Mouse (Mus musculus): ENCODE results near the gene Afg3l1. TPM values are rescaled to one million over a fixed set of nuclear protein-coding genes. Genes with fewer than 3 reads are reported as not detected.
"Not testable (repeated sequence)": the region's sequence is repeated elsewhere in the genome, so short reads cannot be mapped to it uniquely, and the experiment has no call there.

The Afg3l1 gene
- total RNA-seq, 4 experiments from 2014 or later = 45.0 to 48.8 (median 47.8) TPM

DNA sequence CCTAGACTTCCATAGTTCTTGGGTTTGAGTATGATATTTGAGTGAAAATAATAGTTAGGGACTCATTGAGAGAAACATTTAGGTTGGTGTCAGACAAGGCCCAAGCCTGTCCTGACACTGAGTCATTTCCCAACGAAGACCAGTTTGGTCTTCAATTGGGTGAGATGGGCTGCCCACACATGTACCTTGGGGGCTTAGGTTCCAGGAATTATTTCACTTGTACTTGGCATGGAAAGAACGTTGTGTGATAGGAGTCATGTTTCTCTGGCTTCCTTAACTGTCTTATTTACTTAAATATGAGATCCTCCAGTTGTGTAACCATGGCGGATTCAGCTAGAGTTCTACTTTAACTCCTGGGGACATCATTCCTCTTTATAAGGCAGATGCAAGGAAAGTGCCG, 14.1 kb upstream of the Afg3l1 start:
- DNase-seq (ENCODE audit: low spot score in 2 of 2) = no peak

DNA sequence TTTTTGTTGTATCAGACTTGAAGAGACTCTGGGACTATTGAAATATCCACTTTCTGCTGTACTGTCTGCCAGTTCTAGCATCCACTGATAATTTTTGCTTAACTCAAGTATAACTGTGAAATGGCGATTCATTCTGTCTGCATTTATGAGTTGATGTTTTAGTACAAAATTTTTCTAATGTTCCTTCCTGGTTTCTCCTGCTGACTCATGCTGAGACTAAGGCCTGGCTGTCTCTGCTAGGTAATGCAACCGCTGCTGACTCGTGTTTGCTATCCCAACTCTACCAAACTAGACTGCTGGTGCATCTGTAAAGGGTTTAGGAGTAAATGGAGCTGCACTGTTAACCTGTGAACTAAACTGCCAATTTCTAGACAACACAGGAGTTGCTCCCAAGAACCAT, 10.2 kb upstream of the Afg3l1 start:
- no peak for DNase-seq (ENCODE audit: low spot score in 2 of 2)

DNA sequence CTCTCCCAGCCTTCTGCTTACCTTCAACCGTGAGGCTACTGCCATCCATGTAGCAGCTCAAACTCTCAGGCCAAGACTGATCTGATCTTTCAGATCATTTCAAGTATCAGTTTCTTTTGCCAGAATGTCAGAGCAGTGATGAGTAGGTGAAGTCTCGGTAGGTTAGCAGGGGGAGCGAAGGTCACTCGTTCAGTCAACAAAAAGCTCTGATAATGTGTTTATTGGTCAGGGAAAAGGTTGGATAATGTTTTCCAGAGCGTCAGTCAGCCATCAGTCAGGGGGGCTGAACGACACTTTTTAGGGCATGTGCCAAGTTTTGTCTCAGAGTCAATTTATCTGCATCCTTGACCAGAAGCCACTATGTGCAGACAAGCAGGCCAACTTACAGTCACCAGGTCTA, 4.7 kb upstream of the Afg3l1 start:
- DNase-seq (ENCODE audit: low spot score in 2 of 2) = not testable (repeated sequence)

DNA sequence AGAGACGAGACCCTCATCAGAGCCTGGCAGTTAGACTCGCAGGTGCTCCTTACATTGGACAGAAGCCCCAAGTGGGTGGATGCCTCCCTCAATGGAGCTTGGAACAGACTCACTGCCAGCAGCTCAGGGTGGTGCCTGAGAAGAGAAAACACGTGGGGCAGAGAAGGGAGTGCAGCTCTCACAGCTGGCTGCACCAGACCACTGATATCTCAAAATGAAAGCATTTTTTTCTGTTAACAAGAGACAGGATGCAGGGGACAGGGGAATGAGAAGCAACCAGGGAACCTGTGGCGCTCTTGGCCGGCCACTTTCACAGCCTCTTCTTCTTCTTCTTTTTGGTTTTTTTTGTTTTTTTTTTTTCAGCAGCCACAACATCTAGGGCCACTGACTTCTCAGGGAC, 3.2 kb upstream of the Afg3l1 start:
- not testable (repeated sequence) for DNase-seq (ENCODE audit: low spot score in 2 of 2)

DNA sequence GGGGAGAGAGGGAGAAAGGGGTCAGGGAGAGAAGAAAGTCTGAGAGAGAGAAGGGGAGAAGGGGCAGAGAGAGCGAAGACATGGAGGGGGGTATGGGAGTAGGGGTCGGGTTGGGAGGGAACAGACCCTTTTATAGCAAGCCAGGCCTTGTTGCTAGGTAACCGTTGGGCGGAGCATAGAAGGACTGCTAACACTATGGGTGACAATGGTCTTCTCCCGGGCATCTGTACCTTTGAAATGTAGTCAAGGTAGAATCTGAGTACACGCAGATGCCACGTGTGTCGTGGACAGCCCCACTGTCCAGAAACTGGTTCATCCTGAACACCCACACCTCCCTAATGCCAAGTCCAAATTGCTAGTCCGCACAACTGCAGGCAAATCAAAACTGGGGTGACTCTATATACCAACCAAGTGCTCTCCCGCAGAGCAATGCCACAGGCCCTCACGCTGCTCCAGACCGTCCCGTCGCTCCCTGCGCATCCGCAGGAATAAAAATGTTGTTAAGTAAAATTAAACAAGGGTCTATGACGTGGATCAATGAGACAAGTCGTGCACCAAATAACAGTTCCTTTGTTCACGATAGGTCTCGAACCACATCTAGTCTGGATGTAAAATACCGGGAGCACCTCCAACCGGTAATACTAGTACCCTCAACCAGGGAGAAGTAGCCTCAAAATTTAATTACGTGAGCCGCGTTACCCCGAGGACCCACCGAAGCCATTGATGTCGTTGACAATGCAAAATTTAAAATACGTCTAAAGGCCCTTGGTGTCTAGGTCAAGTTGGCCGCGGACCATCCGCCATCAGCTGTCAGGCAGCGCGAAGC, 579 bp upstream of the Afg3l1 start:
- DNase-seq (ENCODE audit: low spot score in 2 of 2) = no peak

DNA sequence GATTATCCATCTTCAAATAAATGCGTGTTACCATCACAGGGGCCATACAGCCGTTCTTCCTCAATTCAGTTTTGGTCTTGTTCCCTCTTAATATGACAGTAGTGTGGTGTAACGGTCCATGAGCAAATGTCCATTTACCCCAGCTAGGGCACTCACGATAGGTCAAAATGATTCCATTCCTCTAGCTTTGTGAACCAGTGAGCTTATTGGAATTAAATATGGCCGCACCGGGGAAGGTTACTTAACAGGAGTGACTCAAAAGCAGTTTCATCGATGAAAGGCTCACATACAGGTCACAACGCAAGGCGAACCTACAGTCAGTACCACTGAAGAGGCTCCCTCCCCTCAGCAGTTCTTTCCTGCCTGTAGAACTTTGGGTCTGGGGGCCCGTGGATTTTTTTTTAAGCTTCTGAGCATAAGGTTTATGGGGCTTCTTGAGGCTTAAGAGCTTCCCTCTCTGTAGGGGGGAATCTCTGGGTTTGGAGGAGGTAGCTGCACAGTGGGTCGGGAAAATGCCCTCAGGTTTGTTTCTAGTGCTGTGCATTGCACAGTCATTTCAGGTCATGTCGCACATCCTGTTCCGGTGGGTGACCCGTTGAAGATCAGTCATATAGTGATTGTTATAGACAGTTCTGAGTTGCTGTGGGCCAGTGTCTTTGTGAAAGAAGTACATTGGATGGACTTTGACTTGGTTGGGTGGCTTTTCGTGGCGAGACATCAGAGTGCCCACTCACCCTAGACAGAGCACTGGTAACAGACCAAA, 934 bp downstream of the Afg3l1 start:
- DNase-seq (ENCODE audit: low spot score in 2 of 2) = no peak

DNA sequence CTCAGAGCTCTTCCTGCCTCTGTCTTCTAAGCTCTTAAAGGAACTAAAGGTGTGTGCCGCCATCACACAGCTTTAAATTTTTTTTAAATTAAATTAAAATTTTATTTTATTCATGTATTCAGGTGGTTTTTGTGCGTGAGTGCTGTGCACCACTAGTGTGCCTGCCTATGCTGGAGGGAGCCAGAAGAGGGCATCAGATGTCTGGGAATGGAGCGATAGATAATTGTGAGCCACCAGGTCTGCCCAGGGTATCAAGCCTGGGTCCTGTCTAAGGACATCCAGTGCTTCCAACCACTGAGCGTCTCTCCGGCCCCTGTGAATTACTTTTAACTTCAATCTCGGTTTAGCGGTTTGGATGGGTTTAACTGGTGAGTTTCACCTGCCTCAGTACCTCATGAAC, 4.9 kb downstream of the Afg3l1 start:
- DNase-seq (ENCODE audit: low spot score in 2 of 2) = no peak

DNA sequence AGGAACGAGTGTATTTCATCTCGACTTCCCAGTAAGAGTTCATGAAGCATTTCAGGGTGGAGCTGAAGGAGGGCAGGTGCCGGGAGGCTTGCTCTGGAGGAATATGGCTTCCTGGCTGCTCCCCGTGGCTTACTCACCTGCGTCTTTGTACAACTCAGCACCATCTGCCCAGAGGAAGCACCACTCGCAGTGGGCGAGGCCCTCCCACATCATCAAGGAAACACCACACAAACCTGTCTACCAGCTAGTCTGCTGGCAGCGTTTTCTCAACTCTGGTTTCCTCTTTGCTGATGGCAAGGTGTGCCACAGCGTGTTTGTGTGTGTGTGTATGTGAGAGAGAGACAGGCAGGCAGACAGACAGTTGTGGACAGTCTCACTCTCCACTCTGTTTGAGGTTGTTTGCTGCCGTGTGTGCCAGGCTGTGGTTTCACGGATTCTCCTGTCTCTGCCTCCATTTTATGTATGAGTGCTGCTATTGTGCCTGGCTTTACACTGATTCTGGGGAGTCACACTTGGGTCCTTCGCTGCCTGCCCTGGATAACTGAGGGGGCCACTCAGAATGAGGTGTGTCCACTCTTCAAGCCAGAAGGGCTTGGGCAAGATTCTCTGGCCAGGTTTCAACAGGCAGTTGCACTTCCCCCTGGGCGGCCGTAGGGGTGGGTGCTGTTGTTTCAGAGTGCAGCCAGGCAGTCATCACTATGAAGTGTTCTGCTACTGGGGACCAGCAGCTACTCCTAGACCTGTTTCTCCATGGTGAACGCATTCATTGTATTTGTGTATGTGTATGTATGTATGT, 13.8 kb downstream of the Afg3l1 start:
- no peak for DNase-seq (ENCODE audit: low spot score in 2 of 2)

DNA sequence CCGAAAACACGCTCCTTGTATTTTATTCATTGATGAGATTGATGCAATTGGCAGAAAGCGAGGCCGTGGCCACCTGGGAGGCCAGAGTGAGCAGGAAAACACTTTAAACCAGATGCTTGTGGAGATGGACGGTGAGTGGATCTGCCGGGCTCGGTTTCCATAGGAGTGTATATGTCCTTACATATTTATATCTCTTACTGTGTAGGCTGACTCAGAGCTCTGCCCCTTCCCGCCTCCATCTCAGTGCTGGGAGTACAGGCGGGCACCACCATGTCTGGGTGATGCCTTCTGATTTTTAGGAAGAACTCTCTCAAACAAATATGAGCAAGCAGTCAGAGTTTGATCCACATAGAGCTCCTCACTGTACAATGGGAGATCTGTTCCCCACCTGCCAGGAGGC, 15.2 kb downstream of the Afg3l1 start:
- no peak for DNase-seq (ENCODE audit: low spot score in 2 of 2)

DNA sequence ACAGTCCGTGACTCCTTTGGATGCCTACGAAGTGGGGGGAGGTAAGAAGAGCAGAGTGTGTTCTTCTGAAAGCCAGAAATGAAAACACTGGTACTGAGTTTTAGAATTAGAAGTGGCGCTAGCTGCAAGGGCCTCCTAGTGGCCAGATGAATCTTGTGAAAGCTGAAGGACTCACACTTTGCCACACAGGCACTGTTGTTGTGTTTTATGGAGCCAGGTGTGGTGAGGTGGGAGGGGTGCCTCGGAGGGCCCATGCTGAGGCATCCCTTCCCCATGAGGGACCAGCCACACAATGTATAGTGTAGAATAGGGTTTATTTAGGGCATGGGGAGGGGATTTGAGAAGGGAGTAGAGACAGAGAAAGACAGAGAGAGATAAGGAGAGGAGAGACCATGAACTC, 20.0 kb downstream of the Afg3l1 start:
- no peak for DNase-seq (ENCODE audit: low spot score in 2 of 2)

DNA sequence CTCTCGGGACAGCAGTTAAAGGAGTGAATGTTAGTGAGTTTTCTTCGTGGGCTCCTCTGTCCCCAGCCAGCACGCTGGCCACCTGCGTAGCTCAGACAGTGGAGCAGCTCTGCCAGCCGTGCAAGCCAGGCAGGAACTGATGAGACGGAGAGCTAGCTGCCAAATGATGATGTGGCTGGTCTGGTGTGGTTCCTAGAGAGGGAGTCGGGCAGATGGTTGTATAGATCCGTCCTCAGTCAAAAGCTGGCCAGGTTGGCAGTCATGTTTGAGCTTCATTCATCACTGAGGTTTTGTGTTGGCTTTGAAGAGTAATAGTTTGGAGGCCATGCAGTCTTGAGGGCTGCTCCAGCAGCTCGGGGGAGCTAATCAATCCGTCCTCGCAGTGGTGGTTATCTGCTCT, 21.3 kb downstream of the Afg3l1 start:
- DNase-seq (ENCODE audit: low spot score in 2 of 2) = no peak

DNA sequence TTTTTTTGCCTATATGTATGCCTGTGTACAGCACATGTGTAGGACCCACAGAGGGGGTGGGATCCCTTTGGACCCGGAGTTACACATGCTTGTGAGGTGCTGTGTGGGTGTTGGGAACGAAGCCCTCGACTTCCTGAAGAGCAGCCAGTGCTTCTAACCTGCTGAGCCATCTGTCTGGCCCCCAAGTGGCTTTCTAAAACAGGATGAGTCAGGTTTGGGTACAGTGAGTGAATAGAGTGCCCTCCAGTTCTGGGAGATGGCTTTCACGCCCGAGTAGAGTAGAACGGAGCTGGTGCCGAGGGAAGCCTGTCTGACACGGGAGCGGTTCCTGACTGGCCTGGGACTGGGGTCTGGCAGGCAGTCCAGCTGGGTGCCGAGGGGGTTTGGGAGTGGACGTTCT, 21.9 kb downstream of the Afg3l1 start:
- no peak for DNase-seq (ENCODE audit: low spot score in 2 of 2)

DNA sequence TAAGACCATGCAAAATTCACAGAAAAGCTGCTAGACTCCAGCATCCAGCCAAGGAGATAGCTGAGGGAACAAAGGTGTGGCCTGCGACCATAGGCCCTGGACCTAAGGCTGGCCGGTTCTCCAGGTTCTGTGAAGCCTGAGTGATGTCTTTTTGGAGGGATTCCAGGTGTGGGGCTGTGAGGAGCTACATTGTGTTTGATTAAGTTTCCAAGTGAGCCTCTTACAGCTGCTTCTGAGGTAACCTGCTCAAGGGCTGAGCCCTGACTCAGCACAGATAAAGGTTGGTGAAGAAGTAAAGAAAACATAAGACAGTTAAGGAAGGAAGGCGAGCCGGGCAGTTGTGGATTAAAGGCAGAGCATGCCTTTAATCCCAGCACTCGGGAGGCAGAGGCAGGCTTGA, 24.5 kb downstream of the Afg3l1 start:
- DNase-seq (ENCODE audit: low spot score in 2 of 2) = no peak

DNA sequence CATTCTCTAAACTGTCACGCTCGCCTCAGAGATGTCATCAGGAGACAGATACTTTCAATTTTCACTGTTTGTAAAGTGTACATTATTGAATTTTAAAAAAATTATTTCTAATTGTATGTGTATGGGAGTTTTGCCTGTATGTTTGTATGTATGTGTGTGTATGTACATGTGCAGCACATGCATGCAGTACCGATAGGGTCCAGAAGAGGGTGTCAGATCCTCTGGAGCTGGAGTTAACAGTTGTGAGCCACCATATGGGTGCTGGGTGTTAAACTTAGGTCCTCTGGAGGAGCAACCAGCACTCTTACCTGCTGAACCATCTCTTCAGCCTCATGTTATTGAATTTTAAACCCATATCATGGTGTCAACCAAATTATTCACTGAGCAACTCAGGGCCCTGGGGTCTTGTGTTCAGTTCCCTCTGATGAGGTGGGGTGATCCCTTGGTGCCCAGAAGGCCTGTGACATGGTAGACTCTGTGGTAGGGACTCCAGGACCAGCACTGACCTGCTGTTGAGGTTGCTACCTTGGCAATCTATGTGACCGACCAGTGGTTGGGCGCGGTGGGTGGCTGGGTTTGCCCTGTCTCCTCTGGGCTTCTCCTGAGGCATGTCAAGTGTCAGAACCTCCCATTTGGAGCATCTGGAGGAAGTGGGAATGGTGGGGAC, 26.2 kb downstream of the Afg3l1 start:
- DNase-seq (ENCODE audit: low spot score in 2 of 2) = no peak

DNA sequence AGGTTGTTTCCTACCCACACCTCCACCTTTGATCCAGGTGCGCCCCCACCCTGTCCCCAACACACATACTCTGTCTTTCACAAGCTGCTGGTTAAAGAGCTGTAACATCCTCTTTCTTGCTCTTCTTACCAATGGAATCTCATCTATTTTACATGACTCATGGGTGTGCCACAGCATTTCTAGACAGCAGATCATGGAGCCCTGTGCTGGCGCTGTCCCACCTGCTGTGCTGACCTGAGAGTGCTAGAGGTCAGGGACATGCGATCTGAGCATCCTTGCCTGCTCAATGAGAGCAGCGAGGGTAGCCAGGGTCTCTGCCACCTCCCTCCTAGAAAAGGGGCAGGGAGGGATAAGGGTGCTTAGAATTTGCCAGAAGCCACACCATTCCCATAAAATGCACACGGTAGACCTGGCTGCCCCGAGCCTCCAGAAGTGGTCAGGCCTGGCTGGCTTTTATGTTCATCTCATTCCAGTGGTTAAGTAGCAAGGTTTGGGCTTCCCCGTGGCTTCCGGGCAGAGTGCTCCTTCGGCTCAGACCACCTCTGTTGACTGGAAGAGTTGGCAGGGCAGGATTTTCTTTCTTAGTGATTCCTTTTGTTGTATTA, 27.0 kb downstream of the Afg3l1 start:
- no peak for DNase-seq (ENCODE audit: low spot score in 2 of 2)

DNA sequence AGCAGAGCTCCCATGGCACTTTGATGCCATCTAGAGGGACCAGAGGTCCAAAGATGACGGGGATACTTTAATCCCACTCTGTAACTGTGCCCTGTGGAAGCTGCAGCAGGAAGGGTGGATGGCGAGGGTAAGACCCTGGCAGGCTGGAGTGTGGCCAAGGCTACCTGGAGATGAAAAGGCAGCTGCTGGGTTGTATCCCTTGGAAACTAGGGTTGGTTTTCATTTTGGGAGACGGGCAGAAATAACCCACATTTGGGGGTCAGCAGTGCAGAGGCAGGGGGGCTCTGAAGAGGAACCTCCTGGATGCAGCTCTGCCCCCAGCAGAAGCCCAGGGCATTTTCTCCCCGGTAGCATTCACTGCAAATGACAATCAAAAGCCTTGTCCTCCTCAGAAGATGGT, 27.6 kb downstream of the Afg3l1 start:
- no peak for DNase-seq (ENCODE audit: low spot score in 2 of 2)

DNA sequence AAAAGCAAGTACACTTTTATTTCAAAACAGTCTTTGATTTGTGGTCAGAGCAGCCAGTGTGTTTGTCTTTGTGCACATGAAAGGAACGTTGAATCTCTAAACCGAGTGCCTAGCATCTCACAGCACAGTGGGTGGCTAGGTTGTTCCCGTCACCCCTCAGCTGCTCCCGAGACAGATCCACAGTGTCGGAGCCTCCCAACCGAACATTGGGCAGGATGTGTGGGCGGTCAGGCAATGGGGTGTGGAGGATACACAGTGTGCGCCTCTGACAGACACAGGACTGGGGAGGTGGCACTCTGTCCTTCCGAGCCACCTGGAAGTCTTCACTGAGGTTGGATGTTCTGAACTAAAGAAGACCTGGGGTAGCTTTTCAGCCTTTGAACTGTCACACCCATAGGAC, 28.0 kb downstream of the Afg3l1 start:
- no peak for DNase-seq (ENCODE audit: low spot score in 2 of 2)

DNA sequence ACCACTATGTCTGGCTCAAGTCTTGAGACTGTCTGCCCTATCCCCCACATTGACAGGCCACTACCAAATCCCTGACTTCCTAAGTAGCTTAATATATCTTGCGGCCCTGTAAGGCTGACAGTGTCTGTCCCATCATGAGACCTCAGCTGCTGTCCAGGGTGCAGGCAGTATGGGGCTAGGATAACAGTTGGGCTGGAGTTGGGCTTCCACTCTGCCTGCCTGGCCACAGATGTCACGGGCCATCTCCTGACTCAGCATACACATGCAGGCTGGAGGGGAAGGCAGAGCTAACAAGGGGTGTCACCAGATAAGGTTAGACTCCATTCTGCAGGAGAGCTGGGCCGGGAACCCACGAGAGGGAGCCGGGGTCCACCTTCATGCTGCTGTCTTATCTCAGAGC, 29.4 kb downstream of the Afg3l1 start:
- DNase-seq (ENCODE audit: low spot score in 2 of 2) = no peak

DNA sequence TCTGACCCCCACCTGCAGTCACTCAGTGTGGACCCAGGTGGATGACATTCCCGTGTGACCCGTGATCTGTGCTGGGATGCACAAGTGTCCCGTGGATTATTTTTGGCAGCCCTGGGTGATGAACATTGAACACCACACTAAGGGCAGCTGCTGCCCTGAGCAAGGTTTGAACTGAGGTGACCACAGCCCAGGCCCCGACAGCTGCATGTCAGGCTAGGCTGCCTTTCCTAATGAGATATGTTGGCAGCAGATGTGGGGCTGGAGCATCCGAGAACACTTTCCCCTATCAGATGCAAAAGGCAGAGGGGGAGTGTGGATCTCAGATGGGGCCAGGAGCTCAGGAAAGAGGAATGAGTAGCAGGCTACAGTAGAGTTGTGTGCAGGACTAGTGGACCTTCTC, 33.1 kb downstream of the Afg3l1 start:
- no peak for DNase-seq (ENCODE audit: low spot score in 2 of 2)

DNA sequence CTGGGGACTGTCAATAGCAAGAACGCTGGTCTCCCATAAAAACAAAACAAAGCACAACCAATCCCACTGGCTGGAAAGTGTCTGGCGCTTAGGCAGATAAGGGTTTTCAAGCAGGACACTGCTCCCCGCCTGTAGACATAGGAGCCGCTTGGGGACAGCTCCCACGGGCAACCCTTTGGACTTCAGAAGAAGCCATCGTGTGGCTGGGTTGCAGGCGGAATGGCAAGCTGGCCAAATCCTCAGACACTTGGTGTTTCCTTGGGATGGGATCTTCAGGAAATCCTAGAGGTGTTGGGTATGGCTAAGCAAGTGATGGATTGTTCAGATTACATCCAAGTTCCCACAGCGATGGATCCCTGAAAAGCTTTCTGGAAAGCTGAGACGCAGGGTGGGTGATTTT, 36.4 kb downstream of the Afg3l1 start:
- no peak for DNase-seq (ENCODE audit: low spot score in 2 of 2)

All from gastrocnemius, adult 8-10 months (tissue).